Mouse (Mus musculus) limb, embryonic 15.5 days (tissue): ENCODE measurements around the gene Kxd1. TPM values are rescaled to one million over a fixed set of nuclear protein-coding genes. Genes with fewer than 3 reads are reported as not detected.

Experiments used
- ATAC-seq: fragments of 200-750 bp; cut with Nextera tagmentation; 2 replicates; pipeline ENCODE4 v1.8.0; 2017; ENCODE audit warnings: low read depth, moderate TSS enrichment; ENCODE audit not compliant: insufficient number of reproducible peaks, low FRiP score, low TSS enrichment
- H3K27ac ChIP-seq: fragments of 300-500 bp; sonication (generic); 2 replicates; pipeline ENCODE4 v1.5.1; 2015; ENCODE audit warnings: moderate library complexity, mild to moderate bottlenecking, inconsistent platforms
- H3K27me3 ChIP-seq: fragments of 300-500 bp; sonication (generic); 2 replicates; pipeline ENCODE4 v1.6.1; 2015; ENCODE audit warnings: inconsistent platforms
- H3K36me3 ChIP-seq: fragments of 300-500 bp; sonication (generic); 2 replicates; pipeline ENCODE4 v1.6.1; 2015; ENCODE audit warnings: inconsistent platforms
- H3K4me1 ChIP-seq: fragments of 300-500 bp; sonication (generic); 2 replicates; pipeline ENCODE4 v1.6.1; 2015; ENCODE audit warnings: inconsistent platforms
- H3K4me2 ChIP-seq: fragments of 300-500 bp; sonication (generic); 2 replicates; pipeline ENCODE4 v1.6.1; 2015; ENCODE audit warnings: mild to moderate bottlenecking, inconsistent platforms
- H3K4me3 ChIP-seq: fragments of 300-500 bp; sonication (generic); 2 replicates; pipeline ENCODE4 v1.5.1; 2015; ENCODE audit warnings: mild to moderate bottlenecking, inconsistent platforms
- H3K9ac ChIP-seq: fragments of 300-500 bp; sonication (generic); 2 replicates; pipeline ENCODE4 v1.6.1; 2015; ENCODE audit warnings: inconsistent platforms
- H3K9me3 ChIP-seq: fragments of 300-500 bp; sonication (generic); 2 replicates; pipeline ENCODE4 v1.6.1; 2016; ENCODE audit warnings: inconsistent platforms
- WGBS: fragments of 180-500 bp; shearing (Covaris S2); methylation state at CpG from one replicate; pipeline ENCODE4 v1.1.7; 2015; 5-methylcytosine and 5-hydroxymethylcytosine counted together
- polyA plus RNA-seq: library from polyadenylated mRNA; unstranded; fragments of >200 nt; fragmentation: Nextera tagmentation; extraction: Ambion mirVana; gene quantifications from 2 replicates; pipeline ENCODE4 v1.2.1, GENCODE M21; 2015

Gene Kxd1
- polyA plus RNA-seq, 1 experiment from 2014 or later: 55.1 TPM

GRCm38 (mm10) chr8:70541081-70541480 lies 13.3 kb upstream of the Kxd1 start:
- Histone ChIP-seq H3K9me3 (no peaks in the 10 kb centered on the region), H3K36me3 (peaks cover 10% of the 10 kb centered on the region; the same call in 1 of the 2 replicates), H3K4me1 (peaks cover 31% of the 10 kb centered on the region), H3K27ac (peak overlapping the region; percentile 97), H3K27me3 (no peaks in the 10 kb centered on the region), H3K9ac (no peak overlapping the region), H3K4me2 (peak overlapping the region; percentile 93), H3K4me3 (peak overlapping the region; percentile 84)
- WGBS: 83% methylated on average over 5 of the region's 5 CpGs
- ATAC-seq: no peak

- H3K9ac ChIP-seq: peak overlapping the region; percentile 93
- peak overlapping the region; percentile 97 for H3K27ac ChIP-seq
- H3K4me1 ChIP-seq: peaks cover 31% of the 10 kb centered on the region
- no peaks in the 10 kb centered on the region for H3K9me3 ChIP-seq
- H3K36me3 ChIP-seq: peaks cover 14% of the 10 kb centered on the region
- H3K4me3 ChIP-seq: peak overlapping the region; percentile 84
- WGBS: 42% methylated on average over 7 of the region's 7 CpGs
- ATAC-seq: no peak
- no peaks in the 10 kb centered on the region for H3K27me3 ChIP-seq
- H3K4me2 ChIP-seq: peak overlapping the region; percentile 93
These were observed 12.8 kb upstream of the Kxd1 start for GRCm38 (mm10) chr8:70540507-70541071.

GRCm38 (mm10) chr8:70540013-70540506 lies 12.3 kb upstream of the Kxd1 start:
- Histone ChIP-seq H3K4me3 (peak overlapping the region; percentile 84), H3K27me3 (no peaks in the 10 kb centered on the region), H3K9ac (peak overlapping the region; percentile 93), H3K27ac (peak overlapping the region; percentile 97), H3K36me3 (peaks cover 19% of the 10 kb centered on the region), H3K4me1 (peaks cover 31% of the 10 kb centered on the region), H3K9me3 (no peaks in the 10 kb centered on the region), H3K4me2 (peak overlapping the region; percentile 93)
- ATAC-seq: no peak
- WGBS: 12% methylated on average over 4 of the region's 4 CpGs

GRCm38 (mm10) chr8:70539077-70539813 lies 11.5 kb upstream of the Kxd1 start, which contains the start of gene Ell:
Gene Ell, plus strand, starts transcription at chr8:70539457.
- peak; percentile 94 for ATAC-seq
- peak within 1 kb of the TSS; percentile 84 for H3K4me3 ChIP-seq
- WGBS: under 1% methylated on average over 55 of the region's 58 CpGs
- H3K27ac ChIP-seq: peak within 1 kb of the TSS; percentile 97
- H3K27me3 ChIP-seq: no peaks in the 10 kb centered on the region
- H3K4me1 ChIP-seq: peaks cover 31% of the 10 kb centered on the region
- H3K9ac ChIP-seq: peak within 1 kb of the TSS; percentile 93
- peaks cover 27% of the 10 kb centered on the region for H3K36me3 ChIP-seq
- H3K4me2 ChIP-seq: peak within 1 kb of the TSS; percentile 93
- H3K9me3 ChIP-seq: no peaks in the 10 kb centered on the region

GRCm38 (mm10) chr8:70538633-70539076 lies 10.9 kb upstream of the Kxd1 start:
- no peaks in the 10 kb centered on the region for H3K9me3 ChIP-seq
- ATAC-seq: peak; percentile 83
- peak overlapping the region; percentile 93 for H3K4me2 ChIP-seq
- under 1% methylated on average over 32 of the region's 32 CpGs for WGBS
- peaks cover 33% of the 10 kb centered on the region for H3K36me3 ChIP-seq
- no peaks in the 10 kb centered on the region for H3K27me3 ChIP-seq
- peak overlapping the region; percentile 97 for H3K27ac ChIP-seq
- peak overlapping the region; percentile 44 for H3K9ac ChIP-seq
- H3K4me3 ChIP-seq: peak overlapping the region; percentile 84
- peaks cover 28% of the 10 kb centered on the region for H3K4me1 ChIP-seq

GRCm38 (mm10) chr8:70538024-70538579 lies 10.3 kb upstream of the Kxd1 start:
- Histone ChIP-seq H3K36me3 (peaks cover 39% of the 10 kb centered on the region), H3K9me3 (no peaks in the 10 kb centered on the region), H3K9ac (peak overlapping the region; percentile 35; the same call in 1 of the 2 replicates), H3K4me3 (peak overlapping the region; percentile 84), H3K4me1 (peaks cover 28% of the 10 kb centered on the region), H3K27me3 (no peaks in the 10 kb centered on the region), H3K4me2 (peak overlapping the region; percentile 93), H3K27ac (peak overlapping the region; percentile 97)
- WGBS: 10% methylated on average over 24 of the region's 24 CpGs
- ATAC-seq: no peak

GRCm38 (mm10) chr8:70535701-70536100 lies 7.9 kb upstream of the Kxd1 start:
- no peak for ATAC-seq
- Histone ChIP-seq H3K9ac (no peak overlapping the region), H3K4me3 (no peak overlapping the region), H3K36me3 (peaks cover 63% of the 10 kb centered on the region), H3K4me2 (no peak overlapping the region), H3K4me1 (peaks cover 17% of the 10 kb centered on the region), H3K27me3 (no peaks in the 10 kb centered on the region), H3K9me3 (no peaks in the 10 kb centered on the region), H3K27ac (no peak overlapping the region)
- 90% methylated on average over 2 of the region's 2 CpGs for WGBS

GRCm38 (mm10) chr8:70535221-70535620 lies 7.5 kb upstream of the Kxd1 start:
- no peaks in the 10 kb centered on the region for H3K27me3 ChIP-seq
- H3K4me2 ChIP-seq: no peak overlapping the region
- no peaks in the 10 kb centered on the region for H3K9me3 ChIP-seq
- H3K27ac ChIP-seq: no peak overlapping the region
- no peak for ATAC-seq
- H3K36me3 ChIP-seq: peaks cover 68% of the 10 kb centered on the region
- H3K4me3 ChIP-seq: no peak overlapping the region
- H3K9ac ChIP-seq: no peak overlapping the region
- 92% methylated on average over 3 of the region's 3 CpGs for WGBS
- peaks cover 12% of the 10 kb centered on the region for H3K4me1 ChIP-seq

GRCm38 (mm10) chr8:70534281-70534680 lies 6.5 kb upstream of the Kxd1 start:
- Histone ChIP-seq H3K36me3 (peaks cover 77% of the 10 kb centered on the region), H3K4me2 (no peak overlapping the region), H3K4me3 (no peak overlapping the region), H3K9me3 (no peaks in the 10 kb centered on the region), H3K9ac (no peak overlapping the region), H3K4me1 (peaks cover 12% of the 10 kb centered on the region), H3K27me3 (no peaks in the 10 kb centered on the region), H3K27ac (no peak overlapping the region)
- 89% methylated on average over 12 of the region's 12 CpGs for WGBS
- ATAC-seq: no peak

GRCm38 (mm10) chr8:70530314-70530713 lies 2.6 kb upstream of the Kxd1 start:
- 88% methylated on average over 2 of the region's 2 CpGs for WGBS
- no peak overlapping the region for H3K4me2 ChIP-seq

GRCm38 (mm10) chr8:70529741-70530161 lies 2.0 kb upstream of the Kxd1 start:
- H3K36me3 ChIP-seq: peaks cover 55% of the 10 kb centered on the region
- H3K27me3 ChIP-seq: no peaks in the 10 kb centered on the region
- ATAC-seq: no peak
- WGBS: 93% methylated on average over 3 of the region's 3 CpGs
- no peak overlapping the region for H3K4me2 ChIP-seq
- H3K4me3 ChIP-seq: no peak overlapping the region
- peaks cover 24% of the 10 kb centered on the region for H3K4me1 ChIP-seq
- H3K9ac ChIP-seq: no peak overlapping the region
- H3K27ac ChIP-seq: no peak overlapping the region
- H3K9me3 ChIP-seq: no peaks in the 10 kb centered on the region

More at GRCm38 (mm10) chr8:70530314-70530713, 2.6 kb upstream of the Kxd1 start:
- no peak overlapping the region for H3K4me3 ChIP-seq
- ATAC-seq: no peak
- no peaks in the 10 kb centered on the region for H3K9me3 ChIP-seq
- peaks cover 61% of the 10 kb centered on the region for H3K36me3 ChIP-seq
- no peaks in the 10 kb centered on the region for H3K27me3 ChIP-seq
- no peak overlapping the region for H3K27ac ChIP-seq
- peaks cover 24% of the 10 kb centered on the region for H3K4me1 ChIP-seq
- no peak overlapping the region for H3K9ac ChIP-seq

- H3K36me3 ChIP-seq: peaks cover 51% of the 10 kb centered on the region
- no peak for ATAC-seq
- H3K9me3 ChIP-seq: no peaks in the 10 kb centered on the region
- no peak overlapping the region for H3K9ac ChIP-seq
- peaks cover 24% of the 10 kb centered on the region for H3K4me1 ChIP-seq
- H3K4me2 ChIP-seq: 0 out of 2 replicates have a peak overlapping the region, but pooled peaks have one; percentile 1
- H3K27ac ChIP-seq: no peak overlapping the region
- 75% methylated on average over 5 of the region's 5 CpGs for WGBS
- no peak overlapping the region for H3K4me3 ChIP-seq
- H3K27me3 ChIP-seq: no peaks in the 10 kb centered on the region
These were observed 1.5 kb upstream of the Kxd1 start for GRCm38 (mm10) chr8:70529299-70529698.
